Mouse (Mus musculus) ES-E14 (cell line): ENCODE results near the gene Knop1.

ENCODE experiments used
- CHD2 ChIP-seq: IDR thresholded peaks from 2 replicates; pipeline ENCODE4 v1.6.1; 2014; ENCODE audit warnings: mild to moderate bottlenecking, low read depth, low read length, inconsistent platforms
- MAFK ChIP-seq: IDR thresholded peaks from 2 replicates; pipeline ENCODE4 v1.6.1; 2014; ENCODE audit warnings: mild to moderate bottlenecking, low read depth, low read length, inconsistent platforms; ENCODE audit not compliant: insufficient read depth
- ZC3H11A ChIP-seq: IDR thresholded peaks from 2 replicates; pipeline ENCODE4 v1.6.1; 2012; ENCODE audit warnings: low read depth, mild to moderate bottlenecking, inconsistent platforms, low read length, borderline replicate concordance

DNA sequence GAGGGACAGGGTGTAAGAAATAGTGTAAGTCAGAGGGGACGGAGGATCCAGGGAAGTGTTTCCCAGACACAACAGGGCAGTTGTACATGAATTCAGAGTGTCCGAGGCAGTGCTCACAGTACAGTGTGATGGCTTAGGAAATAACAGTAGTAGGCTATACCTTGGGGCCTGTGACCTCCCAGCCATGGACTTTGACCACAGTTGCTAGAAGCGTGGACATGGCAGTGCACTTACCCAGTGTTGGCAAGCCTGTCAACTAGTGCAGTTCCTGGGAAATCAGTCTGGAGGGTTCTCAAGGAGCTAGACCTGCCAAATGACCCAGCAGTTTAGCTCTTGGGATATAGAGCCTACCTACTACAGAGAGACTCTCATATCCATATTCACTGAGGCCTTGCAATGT is 39.8 kb downstream of the Knop1 start:
- TF ChIP-seq MAFK (no peak), ZC3H11A (no peak), CHD2 (no peak)
